Comparison of ENCODE assay signal across 8 mouse cellular contexts in the genomic region with DNA sequence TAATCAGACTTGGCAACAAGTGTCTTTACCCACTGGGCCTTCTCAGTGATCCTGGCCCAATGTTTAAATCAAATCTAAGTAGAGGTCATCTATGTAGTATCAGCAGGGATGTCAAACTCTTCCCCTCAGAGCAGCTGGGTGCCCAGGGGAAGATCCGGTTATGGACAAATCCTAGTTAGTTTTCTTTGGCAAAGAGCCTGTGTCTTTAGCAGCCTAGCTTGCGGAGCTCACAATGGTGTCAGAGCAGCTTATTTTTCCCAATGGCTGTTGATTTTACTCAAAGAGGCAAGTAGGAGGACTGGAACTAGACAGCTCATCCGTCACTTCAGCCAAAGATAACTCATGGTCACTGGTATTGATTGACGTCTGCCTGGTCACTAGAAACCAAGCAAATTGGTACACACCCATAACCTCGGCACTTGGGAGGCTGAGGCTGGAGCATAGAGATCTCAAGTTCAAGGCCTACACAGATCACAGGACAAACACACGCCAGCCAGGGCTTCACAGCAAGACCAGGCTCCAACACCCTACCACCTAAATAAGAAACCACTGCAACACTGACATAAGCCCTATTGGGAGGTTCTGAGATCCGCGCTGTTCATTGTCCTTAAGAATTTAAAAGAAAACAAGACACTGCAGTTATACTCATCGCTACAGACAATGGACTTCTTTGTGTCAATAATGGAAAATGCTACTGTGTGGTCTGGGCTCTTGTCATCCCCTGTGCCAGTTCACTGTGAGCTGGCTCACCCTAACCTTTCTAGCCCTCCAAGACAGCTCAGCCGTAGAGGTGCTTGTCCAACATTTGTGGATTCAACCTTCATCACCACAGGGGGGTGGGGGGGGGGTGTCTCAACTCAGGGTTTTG. TPM values are rescaled to one million over a fixed set of nuclear protein-coding genes. Genes with fewer than 3 reads are reported as not detected.
A peak's percentile ranks its signal among the peaks of the same experiment; 100 is the strongest.
DNase-seq lines count a peak whose midpoint lies in the region; ATAC-seq and TF ChIP-seq lines count a peak whose summit lies in the region.

No protein-coding gene starts in this region.

- no peak for TF ChIP-seq CTCF in forebrain, postnatal 0 days (IDR thresholded peaks at IDR 0.05; ENCODE audit: low read depth)

- peaks cover 4% of the 10 kb centered on the region; the same call in 1 of the 2 replicates for H3K36me3 ChIP-seq in ES-E14 (ENCODE audit: control insufficient read depth, insufficient read depth, low read length, poor library complexity, severe bottlenecking)
- H3K36me3 ChIP-seq in forebrain, postnatal 0 days (ENCODE audit: insufficient read depth), result no peaks in the 10 kb centered on the region
- no peaks in the 10 kb centered on the region for H3K36me3 ChIP-seq in liver, embryonic 16.5 days (ENCODE audit: control insufficient read depth, insufficient read depth)

- H3K4me1 ChIP-seq in ES-E14 (ENCODE audit: control insufficient read depth in 2 of 2, insufficient read depth in 2 of 2, low read length in 2 of 2, poor library complexity in 1 of 2), result peaks cover 13 to 27% of the 10 kb centered on the region in 2 experiments
- H3K4me1 ChIP-seq in forebrain, postnatal 0 days (ENCODE audit: insufficient read depth), result peaks cover 22% of the 10 kb centered on the region
- H3K4me1 ChIP-seq in liver, embryonic 16.5 days (ENCODE audit: control insufficient read depth, low read depth, low read length), result peaks cover 42% of the 10 kb centered on the region

- WGBS in forebrain, postnatal 0 days, result 74% methylated on average over 10 of the region's 10 CpGs
- 69% methylated on average over 10 of the region's 10 CpGs for WGBS in liver, embryonic 16.5 days (ENCODE audit: insufficient replicate concordance)

- no peak overlapping the region for H3K4me3 ChIP-seq in ES-E14 (ENCODE audit: insufficient read depth in 1 of 2, low read depth in 1 of 2, low read length in 2 of 2, poor library complexity in 1 of 2, severe bottlenecking in 1 of 2)
- H3K4me3 ChIP-seq in forebrain, postnatal 0 days (ENCODE audit: low read depth, low read length), result 0 out of 2 replicates have a peak overlapping the region, but pooled peaks have one; percentile 87
- H3K4me3 ChIP-seq in liver, embryonic 16.5 days (ENCODE audit: low read depth, low read length), result peak overlapping the region; percentile 91

- no peaks in the 10 kb centered on the region for H3K9me3 ChIP-seq in ES-E14 (ENCODE audit: control insufficient read depth, insufficient read depth, low read depth, low read length)
- no peaks in the 10 kb centered on the region for H3K9me3 ChIP-seq in forebrain, postnatal 0 days (ENCODE audit: low read length)
- no peaks in the 10 kb centered on the region for H3K9me3 ChIP-seq in liver, embryonic 16.5 days (replicated peaks; ENCODE audit: control insufficient read depth, low read length)

- in situ Hi-C loops in ES-E14 (cut with MboI; ENCODE audit: low sequenced_read_pairs in 2 of 2, unreplicated experiment in 2 of 2), result no loop called here

- peak overlapping the region; percentile 72 for H3K4me2 ChIP-seq in forebrain, postnatal 0 days (ENCODE audit: low read depth)
- H3K4me2 ChIP-seq in liver, embryonic 16.5 days (ENCODE audit: low read depth, low read length), result peak overlapping the region; percentile 73

- ATAC-seq in forebrain, postnatal 0 days, result no peak
- no peak for ATAC-seq in liver, embryonic 16.5 days (ENCODE audit: low read depth)

- no peak overlapping the region for H3K9ac ChIP-seq in ES-E14 (ENCODE audit: insufficient read depth, low read depth, low read length, poor library complexity, severe bottlenecking)
- no peak overlapping the region; the same call in 1 of the 2 replicates for H3K9ac ChIP-seq in forebrain, postnatal 0 days
- peak overlapping the region; percentile 96 for H3K9ac ChIP-seq in liver, embryonic 16.5 days (ENCODE audit: low read depth, low read length)

- H3K27me3 ChIP-seq in forebrain, postnatal 0 days (ENCODE audit: insufficient read depth, low read length), result no peaks in the 10 kb centered on the region
- H3K27me3 ChIP-seq in liver, embryonic 16.5 days (ENCODE audit: control insufficient read depth, insufficient read depth, low read depth, low read length), result no peaks in the 10 kb centered on the region

- peak overlapping the region; percentile 56 for H3K27ac ChIP-seq in ES-E14 (ENCODE audit: insufficient read depth, low read depth, low read length, poor library complexity, severe bottlenecking)
- 0 out of 2 replicates have a peak overlapping the region, but pooled peaks have one; percentile 97 for H3K27ac ChIP-seq in forebrain, postnatal 0 days (ENCODE audit: low read depth, low read length)
- H3K27ac ChIP-seq in liver, embryonic 16.5 days (ENCODE audit: low read length), result peak overlapping the region; percentile 94

- DNase-seq in heart, adult 18-20 months, result peak; percentile 31 to 52
- no peak for DNase-seq in heart, postnatal 4 days
- DNase-seq in ES-E14 (ENCODE audit: low read depth, low spot score), result no peak
- no peak for DNase-seq in forebrain, postnatal 0 days
- no peak for DNase-seq in frontal cortex, postnatal 25 days (ENCODE audit: low spot score in 2 of 2)
- DNase-seq in embryo, embryonic 11 days, result no peak
- DNase-seq in ovary, postnatal 36 days (ENCODE audit: low spot score), result no peak

TF ChIP-seq in ES-E14, 5 proteins besides CTCF, POLR2A, EP300 and RAD21:
- TF ChIP-seq ZNF384 (IDR thresholded peaks at IDR 0.05; ENCODE audit: low read depth, low read length) (no peak), CHD2 (IDR thresholded peaks at IDR 0.05; ENCODE audit: low read depth, low read length) (no peak), HCFC1 (IDR thresholded peaks at IDR 0.05; ENCODE audit: borderline replicate concordance, insufficient read depth, low read length) (no peak), ZC3H11A (IDR thresholded peaks at IDR 0.05; ENCODE audit: borderline replicate concordance, low read depth, low read length) (no peak), MAFK (IDR thresholded peaks at IDR 0.05; ENCODE audit: insufficient read depth, low read depth, low read length) (no peak)
TF ChIP-seq in ES-E14: peak in this region for 0.

RNA-seq across cellular contexts. Expression of a gene that starts 7.0 kb away (rescaled TPM):
- 10 to 100 TPM in 1 of 2 experiments, 1 to 10 TPM in 1; 7.4 to 10.3 TPM for total RNA-seq in heart, adult 18-20 months (2021)
- 10 to 100 TPM; 18.8 to 19.3 TPM for total RNA-seq in heart, postnatal 4 days (2021)
- 4.5 and 5.4 TPM in 2 replicates for total RNA-seq in ES-E14 (2012; rRNA removed)
- total RNA-seq in forebrain, postnatal 0 days (2014; rRNA removed), result 1.9 and 5.0 TPM in 2 replicates
- polyA plus RNA-seq in forebrain, postnatal 0 days (2015; fragmentation: Nextera tagmentation; extraction: Ambion mirVana), result 13.5 and 14.8 TPM in 2 replicates
- 15.8 and 18.6 TPM in 2 replicates for polyA plus RNA-seq in liver, embryonic 16.5 days (2015; fragmentation: Nextera tagmentation; extraction: Ambion mirVana)

RNA-seq across cellular contexts. Expression of a gene that starts 32.0 kb away (rescaled TPM):
- total RNA-seq in heart, adult 18-20 months (2021), result 10 to 100 TPM; 16.7 to 17.4 TPM
- total RNA-seq in heart, postnatal 4 days (2021), result 10 to 100 TPM; 10.6 to 16.7 TPM
- 24.0 and 27.7 TPM in 2 replicates for total RNA-seq in ES-E14 (2012; rRNA removed)
- total RNA-seq in forebrain, postnatal 0 days (2014; rRNA removed), result 26.2 and 30.3 TPM in 2 replicates
- polyA plus RNA-seq in forebrain, postnatal 0 days (2015; fragmentation: Nextera tagmentation; extraction: Ambion mirVana), result 28.1 and 33.1 TPM in 2 replicates
- polyA plus RNA-seq in liver, embryonic 16.5 days (2015; fragmentation: Nextera tagmentation; extraction: Ambion mirVana), result 688 and 719 TPM in 2 replicates

RNA-seq across cellular contexts. Expression of a gene that starts 37.4 kb away (rescaled TPM):
- total RNA-seq in heart, adult 18-20 months (2021), result under 1 TPM in 1 of 2 experiments, not detected in 1; 0.21 TPM
- not detected for total RNA-seq in heart, postnatal 4 days (2021)
- 3.2 and 5.0 TPM in 2 replicates for total RNA-seq in ES-E14 (2012; rRNA removed)
- total RNA-seq in forebrain, postnatal 0 days (2014; rRNA removed), result 0.85 and 0.86 TPM in 2 replicates
- polyA plus RNA-seq in forebrain, postnatal 0 days (2015; fragmentation: Nextera tagmentation; extraction: Ambion mirVana), result 0.35 and 0.75 TPM in 2 replicates
- not detected in 2 replicates for polyA plus RNA-seq in liver, embryonic 16.5 days (2015; fragmentation: Nextera tagmentation; extraction: Ambion mirVana)

RNA-seq across cellular contexts. Expression of a gene that starts 47.8 kb away (rescaled TPM):
- total RNA-seq in heart, adult 18-20 months (2021), result 1 to 10 TPM in 1 of 2 experiments, under 1 TPM in 1; 0.79 to 2.2 TPM
- under 1 TPM; 0.32 to 0.36 TPM for total RNA-seq in heart, postnatal 4 days (2021)
- total RNA-seq in ES-E14 (2012; rRNA removed), result 0.67 and 1.2 TPM in 2 replicates
- total RNA-seq in forebrain, postnatal 0 days (2014; rRNA removed), result not detected in 2 replicates
- polyA plus RNA-seq in forebrain, postnatal 0 days (2015; fragmentation: Nextera tagmentation; extraction: Ambion mirVana), result 0.11 TPM in 1 of 2 replicates, not detected in the other
- polyA plus RNA-seq in liver, embryonic 16.5 days (2015; fragmentation: Nextera tagmentation; extraction: Ambion mirVana), result 4.8 and 7.1 TPM in 2 replicates

RNA-seq across cellular contexts. Expression of a gene that starts 54.0 kb away (rescaled TPM):
- 10 to 100 TPM; 15.4 TPM for total RNA-seq in heart, adult 18-20 months (2021)
- total RNA-seq in heart, postnatal 4 days (2021), result 10 to 100 TPM; 12.1 to 15.3 TPM
- total RNA-seq in ES-E14 (2012; rRNA removed), result 16.5 and 22.2 TPM in 2 replicates
- 14.8 and 17.9 TPM in 2 replicates for total RNA-seq in forebrain, postnatal 0 days (2014; rRNA removed)
- 10.2 and 11.3 TPM in 2 replicates for polyA plus RNA-seq in forebrain, postnatal 0 days (2015; fragmentation: Nextera tagmentation; extraction: Ambion mirVana)
- polyA plus RNA-seq in liver, embryonic 16.5 days (2015; fragmentation: Nextera tagmentation; extraction: Ambion mirVana), result 11.1 and 12.2 TPM in 2 replicates

Comparison
In these comparisons a context has a peak if more than half of its experiments do, and no peak if none do; other contexts are left out.
1. DNase-seq: peak in heart, adult 18-20 months (2 of 2); none in heart, postnatal 4 days (single experiment), ES-E14 (single experiment), forebrain, postnatal 0 days (single experiment), frontal cortex, postnatal 25 days (0 of 2), embryo, embryonic 11 days (single experiment) and ovary, postnatal 36 days (single experiment).
2. H3K4me3 ChIP-seq: peak in forebrain, postnatal 0 days (single experiment) and liver, embryonic 16.5 days (single experiment); none in ES-E14 (0 of 2).
3. Peak in every context shown above with its lines, with median percentiles within 50 percentile points of each other: H3K27ac ChIP-seq.